Mouse (Mus musculus) right cerebral cortex, adult 2 months (tissue): ENCODE measurements around the gene 5430419D17Rik.

Experiments used
- DNase-seq, 2 experiments: peaks; one replicate each; pipeline ENCODE4 v3.0.0; 2021 to 2022; ENCODE audit warnings: low spot score in 2 of 2

Gene 5430419D17Rik

DNA sequence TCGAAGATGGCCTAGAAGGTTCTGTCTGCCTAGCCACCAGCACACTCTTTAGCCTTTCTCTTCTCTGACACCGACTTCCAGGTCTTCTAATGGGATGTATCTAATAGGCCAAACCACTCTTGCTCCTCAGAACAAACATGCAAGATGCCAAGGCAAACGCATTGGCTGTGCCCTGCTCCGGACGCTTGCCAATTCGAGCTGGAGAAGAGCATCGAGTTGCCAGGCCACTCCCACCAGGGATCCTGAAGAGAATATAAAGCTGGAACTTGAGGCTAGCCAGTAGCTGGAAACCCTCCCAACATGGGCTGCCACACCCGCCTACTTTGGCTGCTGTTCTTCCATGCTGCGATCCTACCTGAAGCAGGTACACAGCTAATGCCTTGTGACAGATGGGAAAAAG is at the start of gene 5430419D17Rik:
TSS of gene 5430419D17Rik (plus strand) at position 282 of the 400 bp plus-strand sequence.
- no peak for DNase-seq

- no peak for DNase-seq
Measured at GRCm38 (mm10) chr7:131130021-131130420, 44.2 kb upstream of the 5430419D17Rik start.

DNA sequence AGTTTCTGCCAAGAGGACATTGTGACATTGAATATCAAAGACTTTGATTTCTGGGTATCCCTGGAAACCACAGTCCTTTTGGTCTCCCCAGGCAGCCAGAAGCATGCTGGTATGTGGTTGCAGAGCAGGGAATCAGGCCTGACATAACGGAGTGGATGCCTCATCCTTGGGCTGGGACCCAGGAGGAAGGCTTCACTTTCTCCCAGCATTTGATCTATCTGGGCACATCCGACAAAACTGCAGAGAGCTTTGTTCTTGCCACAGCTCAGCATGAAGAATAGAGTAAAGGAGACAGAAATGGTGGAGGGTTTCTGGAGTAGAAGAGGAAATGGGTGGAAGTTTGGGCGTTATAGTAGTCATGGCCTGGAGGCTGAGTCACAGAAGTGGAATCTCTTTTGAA is 41.0 kb upstream of the 5430419D17Rik start:
- DNase-seq: no peak

DNA sequence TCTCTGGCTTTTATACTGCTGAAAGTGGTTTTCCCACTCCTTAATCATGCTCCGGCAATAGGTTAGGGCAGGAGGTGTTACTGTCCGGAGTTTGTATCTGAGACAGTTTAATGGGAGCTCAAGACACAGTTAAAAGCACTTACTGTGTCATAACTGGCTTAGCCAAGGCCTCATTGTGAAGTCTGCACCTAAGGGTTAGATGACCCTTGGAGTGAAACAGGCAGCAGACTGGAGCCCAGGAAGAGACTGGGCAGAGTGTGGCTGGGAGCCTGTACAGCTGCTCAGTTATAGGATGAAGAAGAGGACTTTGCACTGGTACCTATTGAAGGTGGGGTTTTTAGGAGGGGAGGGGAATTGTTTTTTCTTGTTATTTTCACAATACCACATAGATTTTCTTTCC is 28.0 kb upstream of the 5430419D17Rik start, which contains the start of gene 4933402N03Rik:
TSS of gene 4933402N03Rik (minus strand) at position 101 of the 400 bp plus-strand sequence.
- no peak for DNase-seq

DNA sequence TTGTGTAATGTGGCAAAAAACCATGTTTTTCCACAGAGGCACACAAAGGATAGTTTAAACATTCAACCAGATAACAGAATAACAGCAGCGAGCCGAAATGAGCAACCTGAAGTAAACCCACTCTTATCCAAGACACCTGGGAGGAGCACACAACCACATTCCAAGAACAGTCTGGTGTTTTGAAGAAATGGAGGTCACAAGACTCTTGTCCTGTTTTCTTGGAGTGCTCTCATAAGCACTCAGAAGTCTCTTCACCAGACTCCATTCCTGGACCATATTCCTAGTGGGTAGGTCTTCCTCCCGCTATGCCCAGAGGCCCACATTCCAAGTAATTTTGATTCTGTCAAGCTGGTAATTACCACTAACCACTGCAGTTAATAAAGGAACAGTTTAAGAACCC is 24.0 kb upstream of the 5430419D17Rik start:
- DNase-seq: no peak

- DNase-seq: no peak
Measured at GRCm38 (mm10) chr7:131153044-131153443, 21.2 kb upstream of the 5430419D17Rik start.

DNA sequence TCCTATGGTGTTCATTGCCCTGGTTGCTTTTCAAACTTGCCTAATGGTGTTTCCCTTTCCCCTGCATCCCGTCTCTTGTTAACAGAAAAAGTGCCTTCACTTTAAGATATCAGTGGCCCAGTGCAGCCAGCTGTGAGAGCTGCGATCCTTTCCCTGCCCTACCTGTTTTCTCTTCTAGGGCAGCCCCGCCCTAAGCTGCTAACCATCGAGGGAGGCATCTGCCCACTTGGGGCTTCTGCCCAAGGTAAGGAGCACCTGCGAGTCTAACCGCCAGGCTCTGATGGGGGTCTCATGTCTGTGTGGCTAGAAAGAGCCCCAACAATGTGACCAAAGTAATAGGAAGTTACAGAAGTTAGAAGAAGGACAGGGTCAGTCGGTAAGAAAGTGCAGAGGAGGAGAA is 12.0 kb upstream of the 5430419D17Rik start:
- no peak for DNase-seq

DNA sequence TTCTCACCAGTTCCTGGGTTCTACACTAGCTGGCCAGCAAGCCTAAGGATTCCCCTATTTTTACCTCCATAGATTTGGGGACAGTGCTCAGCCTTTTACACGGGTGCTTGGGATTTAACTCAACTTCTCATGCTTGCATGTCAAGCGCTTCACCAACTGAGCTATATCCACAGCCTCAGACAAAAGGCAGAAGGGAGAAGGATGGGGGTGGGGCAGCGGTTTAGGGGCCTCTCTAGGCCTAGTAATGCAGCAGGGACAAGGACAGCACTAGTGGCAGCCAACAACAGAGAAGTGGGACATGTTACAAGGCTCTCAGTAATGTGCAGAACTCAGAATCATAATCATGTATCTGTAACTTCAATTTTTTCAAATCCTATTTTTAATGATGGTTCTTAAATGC is 6.4 kb upstream of the 5430419D17Rik start:
- DNase-seq: no peak

- no peak for DNase-seq
Measured at GRCm38 (mm10) chr7:131169099-131169498, 5.1 kb upstream of the 5430419D17Rik start.

DNA sequence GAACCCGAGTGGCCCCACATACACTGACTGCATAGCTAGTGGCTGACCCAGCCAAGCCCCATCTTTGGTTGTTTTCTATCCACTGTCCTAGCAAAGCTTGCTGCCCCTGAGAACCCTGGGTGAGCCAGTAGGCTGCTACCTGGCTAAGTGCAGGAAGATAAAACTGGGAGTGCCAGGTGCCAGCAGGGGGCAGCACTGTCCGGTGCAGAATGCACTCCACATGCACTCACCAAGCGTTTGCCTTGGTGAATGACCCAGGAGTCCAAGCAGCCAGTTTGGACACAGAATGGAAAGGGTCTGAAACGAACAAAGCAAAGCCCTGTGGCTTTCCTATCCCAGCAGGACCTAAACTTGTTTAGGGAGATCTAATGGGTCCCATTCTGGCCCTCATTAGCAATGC is 8.5 kb downstream of the 5430419D17Rik start:
- DNase-seq: peak; percentile 22 to 25

DNA sequence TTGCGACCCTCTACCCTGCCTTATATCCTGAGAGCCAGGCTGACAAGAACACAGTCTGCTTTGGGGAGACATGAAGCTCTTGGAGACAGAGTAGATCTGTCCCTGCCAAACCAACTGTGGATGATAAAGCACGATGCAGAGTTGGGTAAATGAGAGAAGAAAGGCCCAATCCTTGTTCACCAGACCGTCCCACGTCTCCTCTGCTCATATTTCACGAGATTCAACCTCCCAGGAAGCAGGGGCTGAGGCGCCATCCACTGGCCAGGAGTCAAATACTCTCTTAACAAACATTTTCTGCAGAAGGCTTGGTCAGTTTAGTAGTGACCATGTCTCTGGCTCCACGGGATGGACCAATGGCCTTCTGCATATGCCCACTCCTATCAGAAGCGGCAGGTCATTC is 10.1 kb downstream of the 5430419D17Rik start:
- DNase-seq: no peak

DNA sequence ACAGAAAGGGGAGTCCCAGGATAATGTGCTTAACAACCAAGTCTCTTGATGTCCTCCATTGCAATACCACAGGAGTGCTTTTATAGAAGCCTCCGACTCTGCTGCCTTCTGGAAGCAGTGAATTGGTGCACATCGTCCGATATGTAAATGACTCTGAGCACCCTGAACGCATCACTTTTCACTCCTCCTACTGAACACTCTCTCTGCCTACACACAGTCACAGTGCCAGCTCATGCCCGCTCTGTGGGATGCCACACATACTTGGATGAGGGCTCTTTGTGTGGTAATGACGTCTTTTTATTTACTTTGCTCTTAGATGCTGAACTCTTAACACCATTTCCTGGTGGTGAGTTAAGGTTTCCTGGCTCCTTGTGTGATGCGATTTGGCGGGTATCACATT is 12.8 kb downstream of the 5430419D17Rik start:
- DNase-seq: peak; percentile 70 to 71

DNA sequence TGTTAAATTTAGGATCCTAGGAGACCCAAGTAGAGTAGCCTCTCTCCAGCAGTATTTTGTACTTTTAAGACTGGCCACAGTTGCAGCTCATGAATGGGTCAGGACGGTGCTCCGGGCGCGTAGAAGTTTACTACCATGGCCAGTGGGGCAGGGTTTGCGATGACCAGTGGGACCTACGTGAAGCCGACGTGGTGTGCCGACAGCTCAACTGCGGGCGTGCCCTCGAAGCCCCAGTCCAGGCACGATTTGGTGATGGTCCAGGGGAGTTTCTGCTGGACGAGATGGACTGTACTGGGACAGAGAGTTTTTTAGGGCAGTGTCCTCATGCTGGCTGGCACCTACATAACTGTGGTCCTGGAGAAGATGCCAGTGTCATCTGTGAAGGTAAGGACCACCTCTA is 13.8 kb downstream of the 5430419D17Rik start:
- DNase-seq: no peak

DNA sequence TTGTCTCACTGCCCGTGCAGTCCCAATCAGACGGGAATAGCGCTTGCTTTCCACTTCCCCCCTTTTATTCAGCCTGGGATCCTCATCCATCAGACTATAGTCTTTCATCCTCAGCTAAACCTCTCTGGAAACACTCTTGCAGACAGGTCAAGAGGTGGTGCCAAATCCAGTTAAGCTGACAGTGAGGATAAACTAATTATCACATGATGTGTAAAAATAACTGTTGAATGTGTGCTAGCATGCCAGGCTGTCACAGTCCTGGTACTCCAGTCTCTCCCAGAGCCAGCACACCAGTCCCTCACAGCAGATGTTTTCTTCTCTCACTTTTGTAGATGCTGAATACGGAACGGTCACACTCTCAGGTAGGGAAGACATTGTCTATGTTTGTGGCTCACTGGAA is 48.9 kb downstream of the 5430419D17Rik start:
- no peak for DNase-seq

GRCm38 (mm10) chr7:131236091-131236490 is 61.9 kb downstream of the 5430419D17Rik start:
- no peak for DNase-seq

GRCm38 (mm10) chr7:131244993-131245392 is 70.8 kb downstream of the 5430419D17Rik start:
- DNase-seq: no peak

DNA sequence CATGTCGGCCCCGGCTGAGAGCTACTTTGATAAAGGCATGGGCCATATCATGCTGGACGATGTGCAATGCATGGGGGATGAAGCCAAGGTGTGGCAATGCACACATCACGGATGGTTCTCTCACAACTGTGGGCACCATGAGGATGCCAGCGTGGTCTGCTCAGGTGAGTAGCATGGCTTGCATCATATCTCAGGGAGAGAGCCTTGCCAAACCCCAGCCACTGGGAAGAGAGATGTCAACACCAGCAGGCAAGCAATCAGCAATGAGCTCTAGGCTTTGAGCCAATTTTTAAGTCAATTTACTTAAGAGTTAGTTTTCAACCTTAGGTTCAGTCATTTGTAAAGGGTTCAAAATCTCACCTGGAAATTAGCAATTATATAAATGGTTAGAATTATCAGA is 82.6 kb downstream of the 5430419D17Rik start:
- DNase-seq: no peak

- no peak for DNase-seq
Measured at GRCm38 (mm10) chr7:131257309-131257708, 83.1 kb downstream of the 5430419D17Rik start.

GRCm38 (mm10) chr7:131260946-131261345 is 86.7 kb downstream of the 5430419D17Rik start:
- peak; percentile 28 to 57 for DNase-seq

DNA sequence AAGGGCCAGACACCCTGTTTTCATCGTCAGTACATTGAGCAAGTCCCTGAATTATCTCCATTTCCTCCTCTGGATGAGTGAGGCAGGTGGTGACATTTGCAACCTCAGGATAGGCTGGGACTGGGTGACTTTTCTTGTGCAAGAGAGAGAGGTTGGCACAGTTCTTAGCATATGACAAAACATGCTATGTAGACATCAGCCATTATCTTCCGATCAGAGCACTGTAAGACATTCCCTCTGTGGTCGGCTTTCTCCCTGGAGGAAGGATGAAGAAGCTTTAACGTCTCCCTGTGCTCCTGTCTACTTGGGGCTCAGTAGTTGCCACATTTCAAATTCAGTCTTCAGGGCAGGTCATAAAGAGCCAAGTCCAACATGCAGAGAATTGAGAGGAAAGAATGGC is 90.0 kb downstream of the 5430419D17Rik start:
- no peak for DNase-seq

DNA sequence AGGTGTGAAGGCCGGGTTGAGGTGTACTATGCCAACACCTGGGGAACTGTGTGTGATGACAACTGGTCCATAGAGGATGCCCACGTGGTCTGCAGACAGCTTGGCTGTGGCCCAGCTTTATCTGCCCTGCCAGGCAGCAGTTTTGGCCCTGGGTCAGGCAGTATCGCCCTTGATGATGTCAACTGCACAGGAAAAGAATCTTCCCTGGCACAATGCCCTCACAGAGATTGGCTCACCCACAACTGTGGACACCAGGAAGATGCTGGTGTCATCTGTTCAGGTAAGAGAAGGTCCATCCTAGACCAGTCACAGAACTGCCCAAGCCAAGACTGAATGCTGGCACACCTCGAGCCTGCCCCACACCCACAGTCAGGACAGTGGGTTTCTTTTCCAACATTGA is 91.6 kb downstream of the 5430419D17Rik start:
- no peak for DNase-seq

GRCm38 (mm10) chr7:131297151-131297550 is 122.9 kb downstream of the 5430419D17Rik start:
- no peak for DNase-seq

- no peak for DNase-seq
Measured at GRCm38 (mm10) chr7:131303340-131303739, 129.1 kb downstream of the 5430419D17Rik start.

- no peak for DNase-seq
Measured at GRCm38 (mm10) chr7:131306733-131307132, 132.5 kb downstream of the 5430419D17Rik start.
